Mouse (Mus musculus) cortical plate, adult 2 months (tissue): ENCODE measurements around the gene Aff1. TPM values are rescaled to one million over a fixed set of nuclear protein-coding genes. Genes with fewer than 3 reads are reported as not detected.

Experiments used
- H3K27ac ChIP-seq: fragments of 200-500 bp; 2 replicates; pipeline ENCODE4 v1.5.1; 2012; ENCODE audit warnings: low read length, control low read depth, inconsistent platforms; ENCODE audit not compliant: insufficient read depth
- H3K4me1 ChIP-seq: fragments of 200-500 bp; 2 replicates; pipeline ENCODE4 v1.6.1; 2011; ENCODE audit warnings: low read length; ENCODE audit not compliant: control insufficient read depth, insufficient read depth
- H3K4me3 ChIP-seq: fragments of 200-500 bp; 2 replicates; pipeline ENCODE4 v1.5.1; 2011; ENCODE audit warnings: mild to moderate bottlenecking, low read length, control low read depth; ENCODE audit not compliant: insufficient read depth
- CTCF ChIP-seq: fragments of 200-500 bp; IDR thresholded peaks from 2 replicates; pipeline ENCODE4 v1.5.1; 2011; ENCODE audit warnings: mild to moderate bottlenecking, control low read depth, low read length; ENCODE audit not compliant: insufficient read depth; ENCODE audit errors: extremely low read depth
- POLR2A ChIP-seq: fragments of 200-500 bp; IDR thresholded peaks from 2 replicates; pipeline ENCODE4 v1.6.1; 2011; ENCODE audit warnings: mild to moderate bottlenecking, low read length, control low read depth; ENCODE audit not compliant: insufficient read depth; ENCODE audit errors: extremely low read depth
- polyA plus RNA-seq: library from polyadenylated mRNA; depleted of rRNA; stranded (reverse); fragments of >200 nt; gene quantifications from 2 replicates; pipeline ENCODE4 v1.2.3, GENCODE M21; 2012; rRNA removed

Gene Aff1
- polyA plus RNA-seq, 1 experiment = 3.6 TPM

DNA sequence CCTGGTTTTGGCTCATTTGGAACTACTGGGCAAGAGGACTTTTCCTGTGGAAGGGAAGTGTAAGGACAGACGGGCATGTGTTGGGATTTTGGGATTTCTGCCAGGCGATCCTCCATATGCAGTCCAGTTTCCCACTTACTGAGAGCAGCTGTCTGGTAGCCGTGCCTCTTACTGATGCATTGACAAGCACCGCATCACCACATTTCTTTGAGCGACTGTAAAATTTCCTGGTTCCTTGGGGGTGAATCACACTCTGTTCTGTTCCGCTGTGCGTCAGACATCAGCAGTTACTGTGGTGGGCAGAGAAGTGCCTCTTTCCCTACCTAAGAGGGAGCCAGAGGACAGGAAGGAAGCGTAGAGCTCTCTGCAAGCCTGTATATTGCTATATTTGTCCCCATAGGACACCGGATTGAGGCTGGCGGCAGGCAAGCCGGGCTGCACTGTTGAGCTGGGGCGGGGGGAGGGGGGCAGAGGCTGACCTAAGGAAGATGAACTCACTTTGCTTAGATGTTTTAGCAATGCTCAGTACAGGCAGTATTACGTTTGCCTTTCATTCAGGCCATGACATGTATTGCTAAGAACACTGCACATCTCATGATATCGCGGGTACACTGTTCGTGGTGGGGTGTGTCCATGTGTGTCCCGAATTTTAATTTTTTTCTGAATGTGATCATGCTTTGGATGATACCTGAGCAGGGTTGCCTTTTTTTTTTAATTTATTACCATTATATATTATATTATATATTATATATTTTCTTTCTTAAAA lies 162.1 kb downstream of the Aff1 start:
- H3K4me3 ChIP-seq = no peak overlapping the region
- H3K4me1 ChIP-seq = peaks cover 3% of the 10 kb centered on the region
- TF ChIP-seq POLR2A = peak; percentile 54; the same call in 1 of the 2 replicates
- TF ChIP-seq CTCF = no peak
- peak overlapping the region; percentile 51; the same call in 1 of the 2 replicates for H3K27ac ChIP-seq

GRCm38 (mm10) chr5:103854807-103855194 lies 162.6 kb downstream of the Aff1 start:
- no peak for TF ChIP-seq CTCF
- no peak for TF ChIP-seq POLR2A
- peaks cover 3% of the 10 kb centered on the region for H3K4me1 ChIP-seq
- no peak overlapping the region for H3K27ac ChIP-seq

DNA sequence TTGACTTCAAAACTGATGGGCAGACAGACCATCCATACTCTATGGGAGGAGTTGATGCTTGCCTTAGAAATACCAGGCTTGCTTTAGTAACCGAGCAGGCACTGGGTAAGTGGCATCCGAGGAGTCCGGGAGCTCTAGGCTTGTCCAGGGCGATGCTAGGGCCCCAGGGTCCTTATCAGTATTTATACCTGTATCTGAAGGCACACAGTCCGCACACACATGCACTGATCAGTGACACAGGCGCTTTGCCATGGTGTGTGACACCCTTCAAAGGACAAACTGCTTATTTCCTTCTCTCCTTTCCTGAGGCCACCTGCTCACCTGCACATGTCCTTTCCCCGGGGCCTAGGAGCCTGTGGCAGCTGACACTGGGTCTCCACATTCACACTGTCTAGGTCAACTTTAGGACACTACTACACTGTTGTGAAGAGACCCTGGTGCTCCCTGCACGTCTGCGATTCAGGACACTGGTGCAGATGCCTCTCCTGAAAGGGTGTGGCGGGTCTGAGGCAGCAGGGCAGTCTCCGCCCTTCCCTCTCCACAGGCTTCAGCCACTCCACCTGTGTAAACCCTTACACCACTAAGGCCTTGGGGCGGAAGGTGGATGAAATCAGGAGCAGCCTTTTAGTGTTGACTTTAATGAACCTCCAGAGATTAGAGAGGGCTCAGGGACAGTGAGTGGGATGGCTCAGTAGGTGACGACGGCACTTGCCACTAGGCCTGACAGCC lies 163.5 kb downstream of the Aff1 start:
- Histone ChIP-seq H3K4me1 (peaks cover 3% of the 10 kb centered on the region), H3K4me3 (no peak overlapping the region), H3K27ac (no peak overlapping the region)
- TF ChIP-seq CTCF (no peak), POLR2A (no peak)

More at GRCm38 (mm10) chr5:103854807-103855194, 162.6 kb downstream of the Aff1 start:
- H3K4me3 ChIP-seq = no peak overlapping the region

GRCm38 (mm10) chr5:103856286-103857009 lies 164.3 kb downstream of the Aff1 start:
- Histone ChIP-seq H3K27ac (no peak overlapping the region), H3K4me1 (peaks cover 3% of the 10 kb centered on the region), H3K4me3 (no peak overlapping the region)
- no peak for TF ChIP-seq POLR2A
- peak; percentile 27; the same call in 1 of the 2 replicates for TF ChIP-seq CTCF

DNA sequence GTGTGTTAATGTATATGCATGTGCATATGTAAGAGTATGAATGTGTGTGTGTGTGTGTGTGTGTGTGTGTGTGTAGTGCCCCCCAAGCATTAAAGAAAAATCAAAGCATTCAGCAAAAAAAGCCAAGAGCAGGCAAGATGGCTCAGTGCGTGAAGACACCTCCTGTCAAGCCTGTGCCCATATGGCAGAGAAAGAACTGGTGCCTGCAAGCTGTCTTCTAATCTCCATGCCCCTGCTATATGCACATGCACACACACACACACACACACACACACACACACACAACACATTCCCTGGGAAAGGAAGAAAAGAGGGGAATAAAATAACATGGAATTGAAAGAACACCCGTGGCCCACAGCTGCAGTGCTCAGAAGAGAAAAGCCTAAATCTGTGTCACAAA lies 165.0 kb downstream of the Aff1 start:
- no peak overlapping the region for H3K4me3 ChIP-seq
- no peak for TF ChIP-seq POLR2A
- no peak for TF ChIP-seq CTCF
- peaks cover 3% of the 10 kb centered on the region for H3K4me1 ChIP-seq
- H3K27ac ChIP-seq = no peak overlapping the region

- H3K27ac ChIP-seq = no peak overlapping the region
- peaks cover under 1% of the 10 kb centered on the region; the same call in 1 of the 2 replicates for H3K4me1 ChIP-seq
These were observed 168.4 kb downstream of the Aff1 start for GRCm38 (mm10) chr5:103860622-103861021.

GRCm38 (mm10) chr5:103863759-103864158 lies 171.6 kb downstream of the Aff1 start:
- TF ChIP-seq CTCF = no peak
- TF ChIP-seq POLR2A = no peak
- Histone ChIP-seq H3K4me1 (no peaks in the 10 kb centered on the region), H3K4me3 (no peak overlapping the region), H3K27ac (no peak overlapping the region)

More at GRCm38 (mm10) chr5:103860622-103861021, 168.4 kb downstream of the Aff1 start:
- H3K4me3 ChIP-seq = no peak overlapping the region
- TF ChIP-seq POLR2A = no peak
- no peak for TF ChIP-seq CTCF

DNA sequence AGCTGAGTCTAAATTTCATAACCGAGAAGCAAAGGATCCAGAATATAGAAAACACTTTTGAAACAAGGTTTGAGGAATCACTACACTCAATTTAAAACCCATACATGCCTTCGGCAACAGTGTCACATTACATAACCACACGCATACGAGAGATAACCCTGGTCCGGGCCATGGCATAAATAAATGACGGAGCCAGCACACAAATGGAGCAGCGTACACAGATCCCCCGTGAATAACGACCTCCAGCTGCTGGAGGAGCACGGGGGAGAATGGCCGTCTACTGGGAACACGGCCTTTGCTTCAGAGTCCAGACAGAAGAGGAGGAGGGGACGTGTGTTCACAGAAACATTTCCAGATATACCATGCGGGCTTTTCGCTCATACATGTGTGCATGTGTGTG lies 197.6 kb downstream of the Aff1 start:
- Histone ChIP-seq H3K27ac (no peak overlapping the region), H3K4me3 (no peak overlapping the region), H3K4me1 (peaks cover 4% of the 10 kb centered on the region)
- TF ChIP-seq POLR2A (no peak), CTCF (no peak)

- Histone ChIP-seq H3K27ac (no peak overlapping the region), H3K4me3 (no peak overlapping the region), H3K4me1 (peaks cover 3% of the 10 kb centered on the region)
- TF ChIP-seq CTCF (no peak), POLR2A (no peak)
These were observed 206.1 kb downstream of the Aff1 start for GRCm38 (mm10) chr5:103898310-103898709.

Other genes starting within 250 kb of the Aff1 start
- gene Slc10a6, start 63.0 kb upstream of the Aff1 start, polyA plus RNA-seq = 0.04 TPM in 1 of 2 replicates, not detected in the other
- not detected in 2 replicates for gene 1700016H13Rik, start 36.4 kb upstream of the Aff1 start, polyA plus RNA-seq
- 27.9 and 28.2 TPM in 2 replicates for gene Klhl8, start 218.9 kb downstream of the Aff1 start, polyA plus RNA-seq